Mouse (Mus musculus): ENCODE data around the gene C2cd4c. TPM values are rescaled to one million over a fixed set of nuclear protein-coding genes. Genes with fewer than 3 reads are reported as not detected.

C2cd4c gene
- polyA plus RNA-seq, 1 experiment from 2014 or later: not detected

DNA sequence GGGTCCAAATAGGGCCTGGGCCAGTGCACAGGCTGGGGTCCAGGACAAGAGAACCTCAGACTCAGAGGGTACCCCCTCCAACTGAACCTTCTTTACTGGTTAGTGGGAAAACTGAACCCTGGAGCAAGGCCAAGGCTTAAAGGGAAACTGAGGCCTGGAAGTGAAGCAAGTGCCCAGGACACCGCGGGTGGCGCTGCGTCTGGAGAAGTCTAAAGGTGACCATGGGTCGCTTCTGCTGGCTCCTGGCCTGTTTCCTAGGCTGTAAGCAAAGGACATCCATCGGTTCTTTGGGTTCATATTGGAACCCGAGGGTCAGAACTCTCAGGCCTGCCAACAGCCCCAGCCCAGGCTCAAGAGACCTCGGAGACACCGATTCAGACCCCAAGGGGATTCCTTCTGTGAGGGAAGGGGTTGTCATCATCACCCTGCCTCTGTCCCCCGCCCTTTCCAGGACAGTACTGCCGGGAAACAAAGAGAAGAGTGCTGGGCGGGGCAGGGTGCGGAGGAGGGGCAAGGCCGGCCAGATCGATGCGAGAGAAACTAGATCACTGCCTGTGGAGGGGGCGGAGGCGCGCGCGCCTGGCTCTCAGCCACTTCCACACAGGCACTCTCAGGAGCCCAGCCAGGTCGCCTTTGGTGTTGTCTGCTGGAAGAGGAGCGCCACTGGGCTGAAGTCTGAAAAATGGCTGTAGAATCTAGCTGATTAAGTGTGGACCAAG lies 24.8 kb upstream of the C2cd4c start:
- 6% methylated on average over 23 of the region's 23 CpGs for WGBS (ENCODE audit: insufficient replicate concordance)
- peaks cover 42% of the 10 kb centered on the region for H3K27me3 ChIP-seq (ENCODE audit: control insufficient read depth, insufficient read depth, low read depth, low read length)
- H3K4me2 ChIP-seq (ENCODE audit: low read depth, low read length): no peak overlapping the region
- no peaks in the 10 kb centered on the region; the same call in 1 of the 2 replicates for H3K4me1 ChIP-seq (ENCODE audit: control insufficient read depth, low read depth, low read length)
- no peaks in the 10 kb centered on the region for H3K9me3 ChIP-seq (replicated peaks; ENCODE audit: control insufficient read depth, low read length)
- H3K27ac ChIP-seq (ENCODE audit: low read length): no peak overlapping the region
- H3K36me3 ChIP-seq (ENCODE audit: control insufficient read depth, insufficient read depth): no peaks in the 10 kb centered on the region
- ATAC-seq (ENCODE audit: low read depth): no peak
- no peak overlapping the region for H3K4me3 ChIP-seq (ENCODE audit: low read depth, low read length)
- no peak overlapping the region for H3K9ac ChIP-seq (ENCODE audit: low read depth, low read length)

GRCm38 (mm10) chr10:79637128-79638110 lies 23.6 kb upstream of the C2cd4c start, which contains the start of gene Shc2:
TSS of gene Shc2 (minus strand) at chr10:79637918.
- Histone ChIP-seq H3K36me3 (ENCODE audit: control insufficient read depth, insufficient read depth) (no peaks in the 10 kb centered on the region), H3K27ac (ENCODE audit: low read length) (no peak within 1 kb of the TSS), H3K27me3 (ENCODE audit: control insufficient read depth, insufficient read depth, low read depth, low read length) (peaks cover 42% of the 10 kb centered on the region), H3K9me3 (replicated peaks; ENCODE audit: control insufficient read depth, low read length) (no peaks in the 10 kb centered on the region), H3K9ac (ENCODE audit: low read depth, low read length) (no peak within 1 kb of the TSS), H3K4me3 (ENCODE audit: low read depth, low read length) (peak within 1 kb of the TSS; percentile 34), H3K4me2 (ENCODE audit: low read depth, low read length) (peak within 1 kb of the TSS; percentile 40), H3K4me1 (ENCODE audit: control insufficient read depth, low read depth, low read length) (no peaks in the 10 kb centered on the region; the same call in 1 of the 2 replicates)
- ATAC-seq (ENCODE audit: low read depth): no peak
- under 1% methylated on average over 97 of the region's 116 CpGs for WGBS (ENCODE audit: insufficient replicate concordance)

DNA sequence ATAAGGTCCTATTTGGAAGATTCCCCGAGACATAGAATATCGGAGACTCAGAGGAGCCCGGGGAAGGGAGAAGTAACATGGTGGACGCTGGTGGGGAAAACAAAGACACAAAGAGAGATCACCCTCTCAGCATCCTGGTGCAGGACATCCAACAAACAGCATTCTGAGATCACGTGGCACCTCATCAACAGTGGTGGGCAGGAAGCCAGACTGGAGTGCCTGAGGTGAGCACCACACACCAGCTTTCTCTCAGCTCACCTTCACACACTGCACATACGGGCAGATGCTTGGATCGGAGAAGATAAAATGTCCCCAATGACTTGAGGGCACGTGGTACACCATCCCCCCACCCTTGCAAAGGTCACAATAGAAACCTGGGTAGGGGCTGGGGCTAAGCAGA lies 22.5 kb upstream of the C2cd4c start:
- WGBS (ENCODE audit: insufficient replicate concordance): 62% methylated on average over 8 of the region's 8 CpGs
- H3K4me2 ChIP-seq (ENCODE audit: low read depth, low read length): no peak overlapping the region
- H3K36me3 ChIP-seq (ENCODE audit: control insufficient read depth, insufficient read depth): no peaks in the 10 kb centered on the region
- no peaks in the 10 kb centered on the region for H3K9me3 ChIP-seq (replicated peaks; ENCODE audit: control insufficient read depth, low read length)
- peaks cover 42% of the 10 kb centered on the region for H3K27me3 ChIP-seq (ENCODE audit: control insufficient read depth, insufficient read depth, low read depth, low read length)
- no peaks in the 10 kb centered on the region; the same call in 1 of the 2 replicates for H3K4me1 ChIP-seq (ENCODE audit: control insufficient read depth, low read depth, low read length)
- no peak overlapping the region for H3K27ac ChIP-seq (ENCODE audit: low read length)
- H3K9ac ChIP-seq (ENCODE audit: low read depth, low read length): no peak overlapping the region
- no peak for ATAC-seq (ENCODE audit: low read depth)
- no peak overlapping the region for H3K4me3 ChIP-seq (ENCODE audit: low read depth, low read length)

DNA sequence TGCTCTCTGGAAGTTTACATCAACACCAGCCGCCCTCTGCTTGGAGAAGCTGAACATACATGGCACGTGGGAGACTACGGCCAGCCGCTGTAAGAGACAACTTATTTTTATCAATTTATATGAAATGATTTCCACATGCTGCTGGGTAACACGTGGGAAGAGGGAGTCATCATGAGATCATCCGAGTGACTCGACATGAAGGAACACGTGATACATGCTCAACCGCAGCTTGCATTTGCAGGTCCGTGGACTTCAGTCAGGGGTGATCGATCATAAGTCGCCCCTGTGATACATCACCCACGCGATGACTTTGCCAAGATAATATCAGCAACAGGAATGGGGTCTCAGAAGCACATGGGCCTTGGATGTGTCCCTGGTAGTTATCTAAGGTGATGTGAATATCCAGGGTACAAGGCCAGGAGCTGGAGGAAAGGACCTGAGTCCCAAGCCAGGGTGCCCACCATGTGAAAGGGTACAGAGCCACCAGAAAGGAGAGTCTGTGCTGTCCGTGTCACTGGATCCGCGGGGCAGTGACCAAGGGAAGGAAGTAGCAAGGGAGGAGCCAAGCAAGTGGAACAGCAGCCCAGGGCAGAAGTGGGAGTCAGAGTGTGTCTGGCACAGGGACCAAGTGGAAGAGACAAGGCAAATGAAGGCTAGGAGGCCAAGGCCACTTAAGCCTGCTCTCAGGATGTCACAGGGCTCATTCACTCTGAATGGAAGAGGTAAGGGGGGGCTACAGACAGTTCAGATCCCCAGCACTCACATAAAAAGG lies 19.4 kb upstream of the C2cd4c start:
- ATAC-seq (ENCODE audit: low read depth): no peak
- H3K4me2 ChIP-seq (ENCODE audit: low read depth, low read length): no peak overlapping the region
- no peaks in the 10 kb centered on the region; the same call in 1 of the 2 replicates for H3K4me1 ChIP-seq (ENCODE audit: control insufficient read depth, low read depth, low read length)
- H3K36me3 ChIP-seq (ENCODE audit: control insufficient read depth, insufficient read depth): no peaks in the 10 kb centered on the region
- no peak overlapping the region for H3K4me3 ChIP-seq (ENCODE audit: low read depth, low read length)
- H3K27me3 ChIP-seq (ENCODE audit: control insufficient read depth, insufficient read depth, low read depth, low read length): peaks cover 22% of the 10 kb centered on the region
- H3K27ac ChIP-seq (ENCODE audit: low read length): no peak overlapping the region
- 60% methylated on average over 17 of the region's 17 CpGs for WGBS (ENCODE audit: insufficient replicate concordance)
- no peaks in the 10 kb centered on the region for H3K9me3 ChIP-seq (replicated peaks; ENCODE audit: control insufficient read depth, low read length)
- no peak overlapping the region for H3K9ac ChIP-seq (ENCODE audit: low read depth, low read length)

DNA sequence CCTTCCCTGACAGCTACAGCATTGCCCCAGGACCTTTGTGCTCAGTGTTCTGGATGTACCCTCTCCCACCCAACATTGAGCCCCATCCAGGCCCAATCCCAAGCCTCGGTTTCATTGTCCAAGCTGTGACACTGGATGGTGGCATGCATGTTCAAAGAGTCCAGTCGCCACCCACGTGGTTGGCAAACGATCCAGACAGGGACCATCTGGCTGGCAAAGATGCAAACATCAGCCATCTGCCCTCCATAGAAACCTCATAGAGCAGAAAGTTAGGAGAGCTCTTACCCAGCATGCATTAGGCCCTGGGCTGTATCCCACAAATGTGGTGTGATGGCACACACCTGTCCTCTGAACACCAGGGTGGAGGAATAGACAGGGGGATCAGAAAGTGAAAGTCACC lies 17.6 kb upstream of the C2cd4c start:
- Histone ChIP-seq H3K4me1 (ENCODE audit: control insufficient read depth, low read depth, low read length) (no peaks in the 10 kb centered on the region), H3K27me3 (ENCODE audit: control insufficient read depth, insufficient read depth, low read depth, low read length) (peaks cover 4% of the 10 kb centered on the region), H3K4me3 (ENCODE audit: low read depth, low read length) (no peak overlapping the region), H3K9ac (ENCODE audit: low read depth, low read length) (no peak overlapping the region), H3K36me3 (ENCODE audit: control insufficient read depth, insufficient read depth) (no peaks in the 10 kb centered on the region), H3K4me2 (ENCODE audit: low read depth, low read length) (no peak overlapping the region), H3K27ac (ENCODE audit: low read length) (no peak overlapping the region), H3K9me3 (replicated peaks; ENCODE audit: control insufficient read depth, low read length) (no peaks in the 10 kb centered on the region)
- ATAC-seq (ENCODE audit: low read depth): no peak
- WGBS (ENCODE audit: insufficient replicate concordance): 65% methylated on average over 4 of the region's 4 CpGs

DNA sequence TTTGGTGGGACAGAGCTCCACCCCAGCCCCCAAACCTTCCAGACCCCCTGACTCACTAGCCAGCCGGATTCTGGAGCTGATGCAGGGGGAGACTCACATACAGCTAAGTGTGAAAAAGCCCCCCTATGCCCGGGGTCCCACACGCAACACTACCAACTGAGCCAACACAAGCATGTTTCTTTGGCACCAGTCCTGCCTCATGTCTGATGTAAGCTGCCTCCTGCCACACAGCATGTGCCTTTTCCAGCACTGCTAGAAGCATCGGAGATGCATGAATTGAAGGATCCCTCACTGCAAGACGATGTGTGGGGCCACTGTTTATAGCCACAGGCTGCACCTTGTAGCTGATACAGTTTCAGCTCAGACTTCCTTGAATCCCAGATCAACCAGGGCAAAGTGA lies 14.6 kb upstream of the C2cd4c start:
- Histone ChIP-seq H3K4me2 (ENCODE audit: low read depth, low read length) (no peak overlapping the region), H3K4me3 (ENCODE audit: low read depth, low read length) (no peak overlapping the region), H3K27ac (ENCODE audit: low read length) (no peak overlapping the region), H3K9me3 (replicated peaks; ENCODE audit: control insufficient read depth, low read length) (no peaks in the 10 kb centered on the region), H3K36me3 (ENCODE audit: control insufficient read depth, insufficient read depth) (no peaks in the 10 kb centered on the region), H3K9ac (ENCODE audit: low read depth, low read length) (no peak overlapping the region), H3K4me1 (ENCODE audit: control insufficient read depth, low read depth, low read length) (no peaks in the 10 kb centered on the region), H3K27me3 (ENCODE audit: control insufficient read depth, insufficient read depth, low read depth, low read length) (no peaks in the 10 kb centered on the region)
- no peak for ATAC-seq (ENCODE audit: low read depth)
- 62% methylated on average over 5 of the region's 5 CpGs for WGBS (ENCODE audit: insufficient replicate concordance)

- 71% methylated on average over 10 of the region's 10 CpGs for WGBS (ENCODE audit: insufficient replicate concordance)
- Histone ChIP-seq H3K27me3 (ENCODE audit: control insufficient read depth, insufficient read depth, low read depth, low read length) (no peaks in the 10 kb centered on the region), H3K4me1 (ENCODE audit: control insufficient read depth, low read depth, low read length) (no peaks in the 10 kb centered on the region), H3K27ac (ENCODE audit: low read length) (no peak overlapping the region), H3K9me3 (replicated peaks; ENCODE audit: control insufficient read depth, low read length) (no peaks in the 10 kb centered on the region), H3K9ac (ENCODE audit: low read depth, low read length) (no peak overlapping the region), H3K36me3 (ENCODE audit: control insufficient read depth, insufficient read depth) (no peaks in the 10 kb centered on the region), H3K4me2 (ENCODE audit: low read depth, low read length) (no peak overlapping the region), H3K4me3 (ENCODE audit: low read depth, low read length) (no peak overlapping the region)
- no peak for ATAC-seq (ENCODE audit: low read depth)
These were observed 12.3 kb upstream of the C2cd4c start for GRCm38 (mm10) chr10:79626156-79626555.

- Histone ChIP-seq H3K9me3 (replicated peaks; ENCODE audit: control insufficient read depth, low read length) (no peaks in the 10 kb centered on the region), H3K4me1 (ENCODE audit: control insufficient read depth, low read depth, low read length) (no peaks in the 10 kb centered on the region), H3K27me3 (ENCODE audit: control insufficient read depth, insufficient read depth, low read depth, low read length) (no peaks in the 10 kb centered on the region), H3K9ac (ENCODE audit: low read depth, low read length) (no peak overlapping the region), H3K36me3 (ENCODE audit: control insufficient read depth, insufficient read depth) (no peaks in the 10 kb centered on the region), H3K4me3 (ENCODE audit: low read depth, low read length) (no peak overlapping the region), H3K27ac (ENCODE audit: low read length) (no peak overlapping the region), H3K4me2 (ENCODE audit: low read depth, low read length) (no peak overlapping the region)
- ATAC-seq (ENCODE audit: low read depth): no peak
- 60% methylated on average over 9 of the region's 9 CpGs for WGBS (ENCODE audit: insufficient replicate concordance)
These were observed 11.6 kb upstream of the C2cd4c start for GRCm38 (mm10) chr10:79625398-79625797.
